Mouse (Mus musculus): ENCODE data around the gene Phtf2. TPM values are rescaled to one million over a fixed set of nuclear protein-coding genes. Genes with fewer than 3 reads are reported as not detected.

The Phtf2 gene
- total RNA-seq (2023), result 1 to 10 TPM; 2.6 to 3.0 TPM

GRCm38 (mm10) chr5:20881915-20882800, at the start of gene Phtf2, which contains the start of gene Tmem60:
Gene Phtf2, minus strand, starts transcription at chr5:20882124.
Gene Tmem60, plus strand, starts transcription at chr5:20882191.

Other genes with a start within 250 kb of the Phtf2 start
- 1 to 10 TPM; 7.1 to 7.8 TPM for gene Tmem60, start 67 bp upstream of the Phtf2 start, total RNA-seq (2023)
- 10 to 100 TPM; 38.7 to 43.5 TPM for gene Rsbn1l, start 74.3 kb upstream of the Phtf2 start, total RNA-seq (2023)
- 100 to 1,000 TPM in 1 of 2 experiments, 10 to 100 TPM in 1; 95.7 to 104 TPM for gene Ptpn12, start 173.8 kb upstream of the Phtf2 start, total RNA-seq (2023)

Measured in neutrophil, adult 59 days (primary cell).